Mouse (Mus musculus): ENCODE data around the gene Ska2. TPM values are rescaled to one million over a fixed set of nuclear protein-coding genes. Genes with fewer than 3 reads are reported as not detected.
A peak's percentile ranks its signal among the peaks of the same experiment; 100 is the strongest.

Ska2 gene
- polyA plus RNA-seq, 1 experiment, result 6.4 TPM

GRCm38 (mm10) chr11:87126281-87126823 is 17.3 kb downstream of the Ska2 start:
- Histone ChIP-seq H3K27ac (replicated peaks; ENCODE audit: low read depth, low read length) (no peak overlapping the region; the same call in 1 of the 2 replicates), H3K4me3 (ENCODE audit: insufficient read depth, low read depth, low read length) (peak overlapping the region; percentile 52), H3K4me1 (ENCODE audit: control insufficient read depth, insufficient read depth, insufficient read length, low read length) (no peaks in the 10 kb centered on the region)

DNA sequence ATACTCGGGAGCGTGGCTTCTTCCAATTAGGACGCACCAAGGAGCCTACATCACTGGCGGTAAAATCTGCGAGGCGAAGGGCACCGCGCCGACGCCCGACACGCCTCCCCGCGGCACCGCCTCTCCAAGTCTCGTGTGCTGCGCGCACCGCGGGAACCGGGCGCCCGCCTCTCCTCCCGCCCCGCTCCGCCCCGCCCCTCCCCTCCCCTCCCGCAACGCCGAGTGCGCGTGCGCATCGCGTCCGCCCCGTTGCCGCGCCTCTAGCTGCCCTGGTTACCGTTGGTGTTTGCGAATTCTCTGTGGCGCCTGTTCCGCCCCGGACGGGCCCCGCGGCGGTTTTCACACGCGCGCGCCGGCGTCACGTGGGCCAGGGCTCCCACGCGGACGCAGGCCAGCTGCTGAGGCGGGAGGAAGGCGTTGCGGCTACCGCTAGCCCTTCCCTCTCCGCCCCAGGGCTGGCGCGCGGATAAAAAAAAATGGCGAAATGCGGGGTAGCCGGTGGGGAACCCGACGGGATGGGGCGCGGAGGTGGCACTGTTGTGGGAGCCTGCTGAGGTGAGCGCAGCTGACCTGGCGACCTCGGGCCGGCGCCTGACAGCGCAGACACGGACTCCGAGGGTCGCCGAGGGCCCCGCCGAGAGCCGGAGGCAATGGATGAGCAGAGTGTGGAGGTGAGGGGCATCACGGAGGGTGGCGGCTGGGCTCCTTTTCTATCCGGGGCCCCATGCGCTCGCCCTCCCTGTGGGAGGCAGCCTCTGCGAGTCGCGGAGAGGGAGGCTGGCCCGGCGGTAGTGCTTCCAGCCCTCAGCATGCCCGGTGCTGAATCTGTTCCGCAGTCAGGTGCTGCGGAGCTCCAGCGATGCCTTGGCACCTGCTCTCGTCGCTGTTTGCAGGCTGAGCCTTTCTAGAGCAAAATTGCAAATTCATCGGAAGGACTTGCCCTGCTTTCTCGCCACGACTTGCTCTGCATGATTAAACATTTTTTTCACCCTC is 18.1 kb downstream of the Ska2 start, which contains the start of gene Trim37:
Trim37 (plus strand) TSS at position 254 of the 993 bp plus-strand sequence.
- Histone ChIP-seq H3K4me1 (ENCODE audit: control insufficient read depth, insufficient read depth, insufficient read length, low read length) (no peaks in the 10 kb centered on the region), H3K4me3 (ENCODE audit: insufficient read depth, low read depth, low read length) (peak within 1 kb of the TSS; percentile 82), H3K27ac (replicated peaks; ENCODE audit: low read depth, low read length) (no peak within 1 kb of the TSS; the same call in 1 of the 2 replicates)

DNA sequence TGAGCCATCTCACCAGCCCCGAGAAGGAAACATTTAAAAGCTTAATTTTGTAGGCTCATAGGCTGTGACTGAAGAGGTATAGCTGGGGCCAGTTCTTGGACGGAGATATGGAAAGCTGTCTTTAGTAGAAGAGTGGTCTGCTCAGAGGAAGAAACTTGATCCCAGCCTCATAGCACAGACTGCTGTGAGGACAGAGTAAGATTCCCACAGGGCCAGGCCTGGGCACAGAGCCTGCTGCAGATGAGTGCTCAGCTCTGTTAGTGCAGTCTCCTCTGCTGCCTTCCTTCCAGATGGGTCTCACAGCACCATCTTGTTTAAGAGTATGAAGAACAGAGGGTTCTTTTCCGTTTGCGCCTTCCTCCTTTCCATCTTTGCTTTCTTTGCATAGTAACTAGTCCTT is 27.2 kb downstream of the Ska2 start:
- Histone ChIP-seq H3K27ac (replicated peaks; ENCODE audit: low read depth, low read length) (no peak overlapping the region), H3K4me3 (ENCODE audit: insufficient read depth, low read depth, low read length) (no peak overlapping the region), H3K4me1 (ENCODE audit: control insufficient read depth, insufficient read depth, insufficient read length, low read length) (no peaks in the 10 kb centered on the region)

- Histone ChIP-seq H3K4me1 (ENCODE audit: control insufficient read depth, insufficient read depth, insufficient read length, low read length) (no peaks in the 10 kb centered on the region), H3K27ac (replicated peaks; ENCODE audit: low read depth, low read length) (no peak overlapping the region), H3K4me3 (ENCODE audit: insufficient read depth, low read depth, low read length) (no peak overlapping the region)
These were observed 49.0 kb downstream of the Ska2 start for GRCm38 (mm10) chr11:87158012-87158411.

- Histone ChIP-seq H3K4me1 (ENCODE audit: control insufficient read depth, insufficient read depth, insufficient read length, low read length) (no peaks in the 10 kb centered on the region), H3K4me3 (ENCODE audit: insufficient read depth, low read depth, low read length) (no peak overlapping the region), H3K27ac (replicated peaks; ENCODE audit: low read depth, low read length) (no peak overlapping the region)
These were observed 53.7 kb downstream of the Ska2 start for GRCm38 (mm10) chr11:87162687-87163086.

- Histone ChIP-seq H3K27ac (replicated peaks; ENCODE audit: low read depth, low read length) (no peak overlapping the region), H3K4me3 (ENCODE audit: insufficient read depth, low read depth, low read length) (no peak overlapping the region), H3K4me1 (ENCODE audit: control insufficient read depth, insufficient read depth, insufficient read length, low read length) (no peaks in the 10 kb centered on the region)
These were observed 54.7 kb downstream of the Ska2 start for GRCm38 (mm10) chr11:87163751-87164150.

DNA sequence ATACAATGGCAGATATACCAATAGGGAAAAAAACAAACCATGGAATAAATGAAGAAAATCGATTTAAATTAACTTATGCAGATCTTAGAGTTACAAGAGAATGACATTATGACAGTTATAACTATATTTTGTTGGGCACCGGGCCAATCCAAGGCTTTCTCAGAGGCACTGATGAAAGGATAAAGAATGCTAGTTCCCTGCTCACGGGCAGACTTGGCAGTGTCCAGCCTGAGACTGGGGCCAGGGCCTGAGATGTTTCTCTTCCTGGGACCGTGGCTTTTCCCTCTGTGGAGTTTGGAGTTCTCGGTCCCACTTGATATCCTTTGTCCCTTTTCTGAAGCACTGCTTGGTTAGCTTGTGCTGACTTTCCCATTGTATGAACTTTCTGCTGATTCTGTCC is 64.6 kb downstream of the Ska2 start:
- Histone ChIP-seq H3K4me3 (ENCODE audit: insufficient read depth, low read depth, low read length) (no peak overlapping the region), H3K27ac (replicated peaks; ENCODE audit: low read depth, low read length) (no peak overlapping the region), H3K4me1 (ENCODE audit: control insufficient read depth, insufficient read depth, insufficient read length, low read length) (no peaks in the 10 kb centered on the region)

Other genes with a start within 250 kb of the Ska2 start
- gene Ypel2, start 115.5 kb upstream of the Ska2 start, polyA plus RNA-seq (2012; ENCODE audit: insufficient read depth, insufficient read length, missing spikeins), result 9.6 and 11.2 TPM in 2 replicates
- gene Gdpd1, start 35.2 kb upstream of the Ska2 start, polyA plus RNA-seq (2012; ENCODE audit: insufficient read depth, insufficient read length, missing spikeins), result 0.71 and 1.8 TPM in 2 replicates
- gene Smg8, start 22.5 kb upstream of the Ska2 start, polyA plus RNA-seq (2012; ENCODE audit: insufficient read depth, insufficient read length, missing spikeins), result 5.2 and 5.4 TPM in 2 replicates
- 0.67 TPM in 1 of 2 replicates, not detected in the other for gene Prr11, start 526 bp upstream of the Ska2 start, polyA plus RNA-seq (2012; ENCODE audit: insufficient read depth, insufficient read length, missing spikeins)
- gene Trim37, start 17.8 kb downstream of the Ska2 start, polyA plus RNA-seq (2012; ENCODE audit: insufficient read depth, insufficient read length, missing spikeins), result 5.6 and 6.4 TPM in 2 replicates
- 0.36 TPM in 1 of 2 replicates, not detected in the other for gene Ppm1e, start 249.8 kb downstream of the Ska2 start, polyA plus RNA-seq (2012; ENCODE audit: insufficient read depth, insufficient read length, missing spikeins)